Mouse (Mus musculus): ENCODE results near the gene Tmcc3.
A peak's percentile ranks its signal among the peaks of the same experiment; 100 is the strongest.

The Tmcc3 gene

GRCm38 (mm10) chr10:94415950-94416844 is 104.4 kb downstream of the Tmcc3 start:
- DNase-seq (ENCODE audit: low read depth, low spot score), result no peak

- no peak for DNase-seq (ENCODE audit: low read depth, low spot score)
Measured at GRCm38 (mm10) chr10:94417643-94418042, 105.9 kb downstream of the Tmcc3 start.

- peak; percentile 42 for DNase-seq (ENCODE audit: low read depth, low spot score)
Measured at GRCm38 (mm10) chr10:94426000-94426920, 114.5 kb downstream of the Tmcc3 start.

GRCm38 (mm10) chr10:94426921-94427270 is 115.1 kb downstream of the Tmcc3 start:
- DNase-seq (ENCODE audit: low read depth, low spot score), result no peak

- DNase-seq (ENCODE audit: low read depth, low spot score), result no peak
Measured at GRCm38 (mm10) chr10:94428186-94428942, 116.6 kb downstream of the Tmcc3 start.

- DNase-seq (ENCODE audit: low read depth, low spot score), result no peak
Measured at GRCm38 (mm10) chr10:94430566-94430965, 118.8 kb downstream of the Tmcc3 start.

- no peak for DNase-seq (ENCODE audit: low read depth, low spot score)
Measured at GRCm38 (mm10) chr10:94432933-94433332, 121.2 kb downstream of the Tmcc3 start.

- DNase-seq (ENCODE audit: low read depth, low spot score), result no peak
Measured at GRCm38 (mm10) chr10:94433901-94434300, 122.2 kb downstream of the Tmcc3 start.

- DNase-seq (ENCODE audit: low read depth, low spot score), result no peak
Measured at GRCm38 (mm10) chr10:94442725-94443124, 131.0 kb downstream of the Tmcc3 start.

- DNase-seq (ENCODE audit: low read depth, low spot score), result no peak
Measured at GRCm38 (mm10) chr10:94443453-94443852, 131.7 kb downstream of the Tmcc3 start.

- no peak for DNase-seq (ENCODE audit: low read depth, low spot score)
Measured at GRCm38 (mm10) chr10:94445192-94445591, 133.4 kb downstream of the Tmcc3 start.

- no peak for DNase-seq (ENCODE audit: low read depth, low spot score)
Measured at GRCm38 (mm10) chr10:94446379-94447008, 134.7 kb downstream of the Tmcc3 start.

GRCm38 (mm10) chr10:94449676-94450075 is 137.9 kb downstream of the Tmcc3 start:
- DNase-seq (ENCODE audit: low read depth, low spot score), result no peak

GRCm38 (mm10) chr10:94450781-94451180 is 139.0 kb downstream of the Tmcc3 start:
- no peak for DNase-seq (ENCODE audit: low read depth, low spot score)

GRCm38 (mm10) chr10:94457454-94457853 is 145.7 kb downstream of the Tmcc3 start:
- DNase-seq (ENCODE audit: low read depth, low spot score), result peak; percentile 54

GRCm38 (mm10) chr10:94458690-94459089 is 146.9 kb downstream of the Tmcc3 start:
- peak; percentile 60 for DNase-seq (ENCODE audit: low read depth, low spot score)

GRCm38 (mm10) chr10:94461378-94461777 is 149.6 kb downstream of the Tmcc3 start:
- DNase-seq (ENCODE audit: low read depth, low spot score), result no peak

- no peak for DNase-seq (ENCODE audit: low read depth, low spot score)
Measured at GRCm38 (mm10) chr10:94461871-94462270, 150.1 kb downstream of the Tmcc3 start.

GRCm38 (mm10) chr10:94462386-94463064 is 150.8 kb downstream of the Tmcc3 start:
- DNase-seq (ENCODE audit: low read depth, low spot score), result no peak

GRCm38 (mm10) chr10:94463410-94463809 is 151.7 kb downstream of the Tmcc3 start:
- no peak for DNase-seq (ENCODE audit: low read depth, low spot score)

GRCm38 (mm10) chr10:94465646-94466045 is 153.9 kb downstream of the Tmcc3 start:
- DNase-seq (ENCODE audit: low read depth, low spot score), result no peak
